Mouse (Mus musculus): ENCODE data around the gene Cwc22.

- no peak for TF ChIP-seq CTCF (conservative IDR thresholded peaks at IDR 0.05; ENCODE audit: low read length)
- no peak for TF ChIP-seq POU5F1 (IDR thresholded peaks at IDR 0.05; ENCODE audit: borderline replicate concordance, low read length)
Observed at GRCm38 (mm10) chr2:77887166-77887565, 59.0 kb downstream of the Cwc22 start.
